In genomic region chr11:116254627-116255026, GRCm38 (mm10) we compare ENCODE assay signal across 2 mouse cellular contexts.
TF ChIP-seq lines count a peak whose summit lies in the region.

No protein-coding gene starts in this region.

TF ChIP-seq in C2C12, 6 proteins besides CTCF, POLR2A, EP300 and RAD21:
- TF ChIP-seq FOSL1 (IDR thresholded peaks at IDR 0.05; ENCODE audit: insufficient read depth, low read length, poor library complexity, severe bottlenecking), result peak; percentile 42
- no peak for TF ChIP-seq MYOD1 (IDR thresholded peaks at IDR 0.05; ENCODE audit: control insufficient read depth, insufficient read length, low read depth)

TF ChIP-seq in MEL, 35 proteins besides CTCF, POLR2A, EP300 and RAD21:
- TF ChIP-seq MEF2A (IDR thresholded peaks at IDR 0.05; ENCODE audit: extremely low read depth, insufficient replicate concordance, low read depth, low read length, poor library complexity, severe bottlenecking) (no peak), E2F4 (IDR thresholded peaks at IDR 0.05; ENCODE audit: borderline replicate concordance, low read depth, low read length) (no peak), MYB (IDR thresholded peaks at IDR 0.05; ENCODE audit: low read depth, low read length) (peak; percentile 56; the same call in 1 of the 2 replicates), TAL1 (IDR thresholded peaks at IDR 0.05; ENCODE audit: low read length) (0 out of 2 replicates have a peak, but pooled peaks have one; percentile 7), KAT2A (conservative IDR thresholded peaks at IDR 0.05; ENCODE audit: low read depth, low read length) (no peak), ELF1 (IDR thresholded peaks at IDR 0.05; ENCODE audit: low read depth, low read length) (no peak), ETS1 (IDR thresholded peaks at IDR 0.05; ENCODE audit: low read depth, low read length) (peak; percentile 14; the same call in 1 of the 2 replicates)
